Mouse (Mus musculus) liver, adult 2 months (tissue): ENCODE measurements around the gene Hcrtr1. TPM values are rescaled to one million over a fixed set of nuclear protein-coding genes. Genes with fewer than 3 reads are reported as not detected.
A peak's percentile ranks its signal among the peaks of the same experiment; 100 is the strongest.

Experiments used
- DNase-seq: peaks from one replicate; pipeline ENCODE4 v3.0.0-alpha.2; 2011; ENCODE audit warnings: low read depth, low spot score; ENCODE audit errors: extremely low read depth
- H3K27ac ChIP-seq: fragments of 200-500 bp; replicated peaks from 2 replicates; pipeline ENCODE4 v1.5.1; 2012; ENCODE audit warnings: low read depth, mild to moderate bottlenecking, control low read depth, inconsistent platforms, low read length; ENCODE audit not compliant: insufficient read depth
- H3K27me3 ChIP-seq: fragments of 200-500 bp; 2 replicates; pipeline ENCODE4 v1.6.1; 2012; ENCODE audit warnings: mild to moderate bottlenecking, moderate library complexity, low read length, inconsistent platforms; ENCODE audit not compliant: control insufficient read depth, insufficient read depth
- H3K36me3 ChIP-seq: fragments of 200-500 bp; 2 replicates; pipeline ENCODE4 v1.6.1; 2012; ENCODE audit warnings: low read length, inconsistent platforms; ENCODE audit not compliant: control insufficient read depth, insufficient read depth
- H3K4me1 ChIP-seq: fragments of 200-500 bp; 2 replicates; pipeline ENCODE4 v1.6.1; 2011; ENCODE audit warnings: low read length; ENCODE audit not compliant: control insufficient read depth, insufficient read depth
- H3K4me3 ChIP-seq: fragments of 200-500 bp; 2 replicates; pipeline ENCODE4 v1.5.1; 2011; ENCODE audit warnings: low read depth, mild to moderate bottlenecking, control low read depth, low read length, moderate library complexity; ENCODE audit not compliant: insufficient read depth
- H3K79me2 ChIP-seq: fragments of 200-500 bp; 2 replicates; pipeline ENCODE4 v1.6.1; 2012; ENCODE audit warnings: inconsistent platforms, mild to moderate bottlenecking, low read length, moderate library complexity; ENCODE audit not compliant: control insufficient read depth, insufficient read depth
- H3K9ac ChIP-seq: fragments of 200-500 bp; 2 replicates; pipeline ENCODE4 v1.6.1; 2012; ENCODE audit warnings: low read depth, mild to moderate bottlenecking, control low read depth, inconsistent platforms, low read length
- CTCF ChIP-seq: fragments of 200-500 bp; IDR thresholded peaks from 2 replicates; pipeline ENCODE4 v1.5.1; 2011; ENCODE audit warnings: low read depth, low read length, control low read depth
- POLR2A ChIP-seq: fragments of 200-500 bp; IDR thresholded peaks from 2 replicates; pipeline ENCODE4 v1.6.1; 2011; ENCODE audit warnings: low read length, control low read depth; ENCODE audit not compliant: insufficient read depth; ENCODE audit errors: extremely low read depth
- WGBS: fragments of 180-500 bp; shearing (Covaris S2); methylation state at CpG from one replicate; pipeline ENCODE4 v1.1.7; 2018; 5-methylcytosine and 5-hydroxymethylcytosine counted together
- polyA plus RNA-seq: library from polyadenylated mRNA; depleted of rRNA; stranded (reverse); fragments of >200 nt; gene quantifications from 2 replicates; pipeline ENCODE4 v1.2.3, GENCODE M21; 2012
- total RNA-seq: library from RNA; depleted of rRNA; stranded (reverse); fragments of >200 nt; gene quantifications from 2 replicates; pipeline ENCODE4 v1.2.3, GENCODE M21; 2014

Hcrtr1 gene
- total and polyA plus RNA-seq, 2 experiments = 0.04 TPM; not detected in 1

GRCm38 (mm10) chr4:130169411-130169971 is 30.3 kb upstream of the Hcrtr1 start:
- peaks cover 11% of the 10 kb centered on the region; the same call in 1 of the 2 replicates for H3K4me1 ChIP-seq
- H3K4me3 ChIP-seq = no peak overlapping the region
- H3K27me3 ChIP-seq = no peaks in the 10 kb centered on the region
- 61% methylated on average over 16 of the region's 16 CpGs for WGBS
- no peaks in the 10 kb centered on the region for H3K36me3 ChIP-seq
- no peak for TF ChIP-seq POLR2A
- TF ChIP-seq CTCF = no peak
- no peaks in the 10 kb centered on the region for H3K79me2 ChIP-seq
- H3K27ac ChIP-seq = no peak overlapping the region
- DNase-seq = no peak
- no peak overlapping the region for H3K9ac ChIP-seq

GRCm38 (mm10) chr4:130168280-130169183 is 29.4 kb upstream of the Hcrtr1 start:
- Histone ChIP-seq H3K27ac (peak overlapping the region; percentile 60), H3K79me2 (no peaks in the 10 kb centered on the region), H3K9ac (peak overlapping the region; percentile 29; the same call in 1 of the 2 replicates), H3K4me3 (no peak overlapping the region), H3K27me3 (no peaks in the 10 kb centered on the region), H3K36me3 (no peaks in the 10 kb centered on the region), H3K4me1 (peaks cover 11% of the 10 kb centered on the region; the same call in 1 of the 2 replicates)
- WGBS = 37% methylated on average over 16 of the region's 16 CpGs
- DNase-seq = no peak
- TF ChIP-seq POLR2A (no peak), CTCF (no peak)

- DNase-seq = no peak
- Histone ChIP-seq H3K27me3 (no peaks in the 10 kb centered on the region), H3K27ac (peak overlapping the region; percentile 60), H3K36me3 (no peaks in the 10 kb centered on the region), H3K79me2 (no peaks in the 10 kb centered on the region), H3K4me3 (no peak overlapping the region), H3K9ac (no peak overlapping the region), H3K4me1 (peaks cover 11% of the 10 kb centered on the region; the same call in 1 of the 2 replicates)
- WGBS = 42% methylated on average over 9 of the region's 9 CpGs
- TF ChIP-seq CTCF (no peak), POLR2A (no peak)
These were observed 28.7 kb upstream of the Hcrtr1 start for GRCm38 (mm10) chr4:130167814-130168213.

- Histone ChIP-seq H3K4me1 (peaks cover 11% of the 10 kb centered on the region; the same call in 1 of the 2 replicates), H3K4me3 (no peak overlapping the region), H3K36me3 (no peaks in the 10 kb centered on the region), H3K27me3 (no peaks in the 10 kb centered on the region), H3K27ac (0 out of 2 replicates have a peak overlapping the region, but pooled peaks have one; percentile 3), H3K9ac (no peak overlapping the region), H3K79me2 (no peaks in the 10 kb centered on the region)
- no peak for DNase-seq
- 54% methylated on average over 22 of the region's 22 CpGs for WGBS
- no peak for TF ChIP-seq CTCF
- no peak for TF ChIP-seq POLR2A
These were observed 28.2 kb upstream of the Hcrtr1 start for GRCm38 (mm10) chr4:130167321-130167720.

GRCm38 (mm10) chr4:130166592-130166991 is 27.4 kb upstream of the Hcrtr1 start:
- no peak for TF ChIP-seq CTCF
- TF ChIP-seq POLR2A = no peak
- Histone ChIP-seq H3K27ac (0 out of 2 replicates have a peak overlapping the region, but pooled peaks have one; percentile 16), H3K27me3 (no peaks in the 10 kb centered on the region), H3K79me2 (no peaks in the 10 kb centered on the region), H3K4me3 (no peak overlapping the region), H3K4me1 (peaks cover 10% of the 10 kb centered on the region; the same call in 1 of the 2 replicates), H3K9ac (no peak overlapping the region), H3K36me3 (no peaks in the 10 kb centered on the region)
- 78% methylated on average over 8 of the region's 8 CpGs for WGBS
- no peak for DNase-seq

GRCm38 (mm10) chr4:130166061-130166460 is 26.9 kb upstream of the Hcrtr1 start:
- Histone ChIP-seq H3K4me1 (peaks cover 7% of the 10 kb centered on the region; the same call in 1 of the 2 replicates), H3K27me3 (no peaks in the 10 kb centered on the region), H3K27ac (no peak overlapping the region), H3K4me3 (no peak overlapping the region), H3K36me3 (no peaks in the 10 kb centered on the region), H3K79me2 (no peaks in the 10 kb centered on the region), H3K9ac (no peak overlapping the region)
- DNase-seq = no peak
- no peak for TF ChIP-seq CTCF
- no peak for TF ChIP-seq POLR2A
- 80% methylated on average over 18 of the region's 18 CpGs for WGBS
